Mouse (Mus musculus) left cerebral cortex, postnatal 10 days (tissue): ENCODE measurements around the gene Mfsd12. TPM values are rescaled to one million over a fixed set of nuclear protein-coding genes. Genes with fewer than 3 reads are reported as not detected.

Source experiments
- DNase-seq, 2 experiments: peaks; one replicate each; pipeline ENCODE4 v3.0.0; 2021 to 2022; ENCODE audit warnings: low spot score in 2 of 2, mixed read lengths in 1 of 2; ENCODE audit errors: extremely low spot score in 1 of 2
- intact Hi-C: fragments of 180-260 bp; cut with DNase I; formaldehyde crosslinking; loops from one replicate; pipeline ENCODE4 v1.15.1; 2025
- total RNA-seq, 2 experiments: library from RNA; stranded (reverse); gene quantifications; 2 replicates each; pipeline ENCODE4 v1.2.3; 2021

Gene Mfsd12
- total RNA-seq, 2 experiments from 2014 or later = 32.8 to 35.9 TPM

- DNase-seq = no peak
- intact Hi-C loops = no loop called here
Observed at GRCm38 (mm10) chr10:81325781-81326180, 31.5 kb upstream of the Mfsd12 start.

DNA sequence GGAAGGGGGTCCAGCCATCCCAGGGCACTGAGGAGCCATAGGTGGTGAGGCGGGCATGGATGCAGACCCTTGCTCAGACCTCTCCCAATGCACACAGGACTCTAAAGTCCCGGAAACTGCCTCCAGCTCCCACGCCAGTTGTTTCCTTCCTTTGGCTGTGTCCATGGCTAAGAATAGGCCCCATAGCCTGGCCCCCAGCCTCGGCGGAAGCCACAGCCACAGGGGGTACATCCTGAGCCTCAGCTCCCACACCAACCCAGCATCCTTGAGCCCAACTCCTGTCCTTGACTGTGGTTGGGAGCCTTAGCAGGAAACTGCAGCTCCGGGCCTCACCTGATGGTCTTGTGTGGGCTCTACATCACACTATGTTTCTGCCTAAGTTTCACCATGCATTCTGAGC, 30.4 kb upstream of the Mfsd12 start:
- DNase-seq = peak in 1 of 2 experiments; percentile 91
- intact Hi-C loops = no loop called here

GRCm38 (mm10) chr10:81327959-81328358, 29.3 kb upstream of the Mfsd12 start:
- intact Hi-C loops = no loop called here
- no peak for DNase-seq

DNA sequence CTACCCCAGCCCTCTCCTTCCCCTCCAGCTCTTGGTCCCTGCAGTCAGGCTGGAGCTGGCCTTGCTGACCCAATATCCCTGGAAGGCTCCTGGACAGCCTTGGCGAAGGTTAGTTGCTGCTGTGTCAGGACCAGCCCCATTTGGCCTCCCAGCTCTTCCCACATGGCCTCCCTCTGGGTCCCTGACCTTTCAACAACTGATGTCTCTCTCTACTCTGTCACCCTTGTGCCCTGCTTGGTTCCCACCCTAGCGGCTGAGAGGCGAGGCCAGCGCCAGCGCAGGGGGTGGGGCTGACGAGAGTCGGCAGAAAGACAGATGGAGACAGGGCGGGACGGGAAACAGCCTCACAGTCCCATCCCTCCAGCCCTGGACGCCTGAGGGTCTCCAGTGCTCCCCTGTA, 28.9 kb upstream of the Mfsd12 start, which contains the start of gene Tbxa2r:
Gene Tbxa2r (plus strand): TSS at position 346 of the 400 bp plus-strand sequence.
- peak in 1 of 2 experiments; percentile 81 for DNase-seq
- intact Hi-C loops = no loop called here

DNA sequence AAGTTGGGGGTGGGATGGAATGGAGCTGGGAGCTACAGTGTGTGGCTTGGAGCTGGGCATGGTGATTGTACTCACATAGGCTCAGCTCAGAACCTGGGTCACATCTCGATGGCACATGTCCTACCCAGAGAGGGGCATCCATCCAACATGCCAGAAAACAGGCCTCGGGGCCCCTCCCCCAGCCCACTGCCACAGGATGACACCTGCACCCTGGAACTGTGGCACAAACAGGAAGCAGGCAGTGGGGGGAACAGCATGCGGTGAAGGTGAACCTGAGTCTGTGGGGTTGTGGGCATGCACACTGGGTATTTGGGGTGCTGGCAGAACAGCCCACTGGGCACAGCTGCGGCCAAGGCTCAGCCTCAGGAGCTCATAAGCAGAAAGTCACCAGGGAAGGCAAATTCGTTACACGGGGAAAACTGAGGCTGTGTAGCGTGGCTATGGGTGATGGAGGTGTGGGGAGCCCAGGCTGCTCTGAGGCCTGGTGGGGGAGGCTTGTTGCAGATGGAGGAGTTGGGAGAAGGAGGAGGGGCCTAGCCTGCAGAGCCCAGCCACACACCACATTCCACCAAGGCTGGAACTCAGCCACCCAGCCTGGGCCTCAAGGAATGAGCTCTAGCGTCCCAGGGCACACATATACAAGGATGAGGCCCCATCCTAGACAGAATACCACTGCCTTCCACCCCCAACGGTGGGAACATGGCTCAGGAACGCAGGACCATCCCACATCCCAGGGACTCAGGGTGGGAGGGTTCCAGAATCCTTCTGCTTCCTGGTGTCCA, 27.9 kb upstream of the Mfsd12 start:
- intact Hi-C loops = no loop called here
- DNase-seq = peak in 1 of 2 experiments; percentile 67

GRCm38 (mm10) chr10:81330007-81330406, 27.3 kb upstream of the Mfsd12 start:
- intact Hi-C loops = no loop called here
- no peak for DNase-seq

DNA sequence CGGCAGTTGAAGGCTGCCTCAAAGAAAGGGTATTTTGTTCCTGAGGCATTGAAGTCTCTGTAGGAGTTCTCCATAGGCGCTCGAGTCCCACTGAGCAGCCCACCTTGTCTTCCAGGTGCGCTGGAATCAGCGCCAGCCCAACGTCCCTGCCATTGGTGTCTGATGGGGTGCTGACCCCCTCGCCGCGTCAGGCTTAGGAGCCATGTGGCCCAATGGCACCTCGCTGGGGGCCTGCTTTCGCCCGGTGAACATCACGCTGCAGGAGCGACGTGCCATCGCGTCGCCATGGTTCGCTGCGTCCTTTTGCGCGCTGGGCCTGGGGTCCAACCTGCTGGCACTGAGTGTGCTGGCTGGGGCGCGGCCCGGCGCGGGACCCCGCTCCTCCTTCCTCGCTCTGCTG, 25.0 kb upstream of the Mfsd12 start:
- DNase-seq = no peak
- intact Hi-C loops = no loop called here

GRCm38 (mm10) chr10:81334324-81334723, 23.0 kb upstream of the Mfsd12 start:
- intact Hi-C loops = no loop called here
- no peak for DNase-seq

DNA sequence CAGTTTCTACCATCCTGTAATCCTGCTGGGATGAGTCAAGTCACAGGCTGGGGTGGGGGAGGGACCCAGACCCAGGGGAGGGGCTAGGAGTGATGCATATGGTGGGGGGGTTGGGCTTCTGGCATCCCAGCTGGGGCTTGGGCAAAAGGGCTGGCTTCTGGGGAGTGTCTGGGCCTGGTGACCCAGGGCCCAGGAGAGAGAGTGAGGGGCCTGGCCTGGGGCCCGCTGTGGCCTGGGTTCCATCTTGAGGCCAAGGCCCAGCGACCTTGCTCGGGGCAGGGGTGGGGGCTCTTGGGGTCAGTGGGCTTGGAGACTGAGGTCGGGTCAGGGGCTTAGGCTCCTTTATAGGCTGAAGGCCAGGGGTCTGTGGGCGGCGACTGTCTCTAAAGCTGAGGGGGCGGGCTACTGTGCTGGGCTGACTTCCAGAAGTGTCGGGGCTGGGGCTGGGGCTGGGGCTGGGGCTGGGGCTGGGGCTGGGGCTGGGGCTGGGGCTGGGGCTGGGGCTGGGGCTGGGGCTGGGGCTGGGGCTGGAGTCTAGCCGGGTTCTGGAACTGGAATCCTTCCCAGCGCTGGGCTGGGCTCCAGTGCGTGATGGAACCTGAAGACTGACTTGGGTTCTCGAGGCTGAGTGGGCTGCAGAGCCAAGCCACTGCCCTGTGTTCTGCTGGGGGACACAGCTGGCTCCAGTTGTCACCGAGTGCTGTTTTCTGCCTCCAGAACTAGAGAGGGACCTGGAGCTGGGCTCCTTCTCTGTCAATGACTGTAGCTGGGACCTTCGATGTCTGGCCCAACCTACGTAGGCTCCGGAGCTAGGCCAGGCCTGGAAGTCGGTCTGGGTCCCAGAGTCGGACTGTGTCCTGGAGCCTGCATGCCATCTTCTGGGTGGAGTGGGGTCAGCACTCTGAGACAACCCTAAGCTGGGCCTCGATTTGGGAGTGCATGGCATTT, 21.6 kb upstream of the Mfsd12 start:
- no peak for DNase-seq

GRCm38 (mm10) chr10:81336558-81336957, 20.7 kb upstream of the Mfsd12 start:
- intact Hi-C loops = no loop called here
- no peak for DNase-seq

More for the DNA sequence above, 21.6 kb upstream of the Mfsd12 start:
- intact Hi-C loops = no loop called here

- intact Hi-C loops = no loop called here
- no peak for DNase-seq
Observed at GRCm38 (mm10) chr10:81340551-81341332, 16.5 kb upstream of the Mfsd12 start.

DNA sequence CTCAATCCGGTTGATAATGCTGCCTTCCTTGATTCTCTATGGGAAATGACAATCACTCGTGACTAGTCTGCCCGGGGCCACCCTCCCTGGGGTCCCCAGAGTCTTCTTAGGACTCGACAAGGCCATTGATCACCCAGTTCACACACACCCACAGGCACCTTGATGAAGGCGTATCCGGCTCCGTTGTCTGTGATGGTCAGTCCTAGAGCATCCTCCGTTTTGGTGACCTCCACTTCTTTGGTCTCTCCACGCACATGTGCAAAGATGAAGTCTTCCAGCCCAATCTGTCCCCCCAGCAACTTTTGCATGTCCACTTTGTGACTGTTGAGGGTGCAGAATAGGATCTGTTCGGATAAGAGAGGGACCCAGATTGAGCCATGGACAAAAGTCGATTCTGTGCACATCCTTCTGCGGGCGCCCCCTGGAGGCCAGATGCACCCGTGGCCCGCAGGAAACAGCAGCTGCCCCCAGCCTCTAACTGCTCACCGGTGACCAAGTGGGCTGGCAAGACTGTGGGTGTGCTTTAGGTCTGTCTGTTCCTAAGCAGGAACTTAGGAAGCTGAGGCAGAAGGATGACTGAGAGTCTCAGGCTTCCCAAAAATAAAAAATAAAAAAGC, 15.8 kb upstream of the Mfsd12 start:
- DNase-seq = peak in 1 of 2 experiments; percentile 80
- intact Hi-C loops = no loop called here

GRCm38 (mm10) chr10:81342686-81343505, 14.4 kb upstream of the Mfsd12 start, which contains the start of gene Gipc3:
Gipc3 (minus strand) TSS chr10:81343266.
- no peak for DNase-seq

GRCm38 (mm10) chr10:81344421-81345161, 12.7 kb upstream of the Mfsd12 start:
- intact Hi-C loops = loop anchor here (5.0 kb wide), 1 partner anchor 147 kb away; no protein-coding TSS in a partner anchor

More at GRCm38 (mm10) chr10:81342686-81343505, 14.4 kb upstream of the Mfsd12 start, which contains the start of gene Gipc3:
- intact Hi-C loops = no loop called here

GRCm38 (mm10) chr10:81345162-81345534, 12.1 kb upstream of the Mfsd12 start:
- intact Hi-C loops = loop anchor here (5.0 kb wide), 1 partner anchor 148 kb away; no protein-coding TSS in a partner anchor
- no peak for DNase-seq

More at GRCm38 (mm10) chr10:81344421-81345161, 12.7 kb upstream of the Mfsd12 start:
- no peak for DNase-seq

DNA sequence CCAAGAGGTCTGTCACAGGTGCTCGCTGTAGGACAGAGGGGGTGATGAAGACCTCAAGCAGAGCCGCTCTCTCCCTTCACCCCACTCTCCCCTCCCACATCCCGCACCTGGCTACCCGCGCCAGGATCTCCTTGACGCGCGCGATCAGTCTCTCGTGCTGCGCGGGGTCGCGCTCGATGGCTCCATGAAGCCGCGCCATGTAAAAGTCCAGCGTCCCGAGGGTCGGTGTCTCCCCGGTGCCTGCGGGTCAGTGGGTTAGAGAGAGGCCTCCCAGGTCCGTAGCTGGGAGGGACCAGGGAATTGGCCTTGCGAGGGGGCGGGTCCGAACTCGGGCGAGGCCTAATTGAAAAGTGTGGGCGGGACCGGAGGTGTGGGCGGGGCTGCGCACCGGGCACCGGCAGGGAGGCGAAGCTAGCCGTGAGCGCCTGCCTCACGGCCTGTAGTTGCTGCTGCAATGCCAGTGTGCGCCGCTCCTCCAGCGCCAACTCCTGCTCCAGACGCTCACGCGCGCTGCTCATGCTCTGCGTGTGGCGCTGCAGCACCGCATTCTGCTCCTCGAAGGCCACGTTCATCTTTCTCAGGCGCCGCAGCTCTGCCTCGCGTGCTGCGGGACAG, 10.7 kb upstream of the Mfsd12 start:
- DNase-seq = peak in 1 of 2 experiments; percentile 76
- intact Hi-C loops = loop anchor here (5.0 kb wide), 1 partner anchor 149 kb away; no protein-coding TSS in a partner anchor
